Mouse (Mus musculus): ENCODE measurements around the gene Mgat4b. TPM values are rescaled to one million over a fixed set of nuclear protein-coding genes. Genes with fewer than 3 reads are reported as not detected.

Mgat4b gene
- total RNA-seq, 1 experiment from 2014 or later, result 16.4 TPM

GRCm38 (mm10) chr11:50240235-50240911 is 29.7 kb downstream of the Mgat4b start:
- peak; percentile 57 for ATAC-seq (replicated peaks; ENCODE audit: low read depth, poor library complexity, severe bottlenecking)

GRCm38 (mm10) chr11:50243926-50244325 is 33.2 kb downstream of the Mgat4b start:
- ATAC-seq (replicated peaks; ENCODE audit: low read depth, poor library complexity, severe bottlenecking), result no peak

GRCm38 (mm10) chr11:50245269-50245668 is 34.6 kb downstream of the Mgat4b start:
- no peak for ATAC-seq (replicated peaks; ENCODE audit: low read depth, poor library complexity, severe bottlenecking)

GRCm38 (mm10) chr11:50248473-50249171 is 37.9 kb downstream of the Mgat4b start:
- ATAC-seq (replicated peaks; ENCODE audit: low read depth, poor library complexity, severe bottlenecking), result no peak

GRCm38 (mm10) chr11:50252166-50252565 is 41.5 kb downstream of the Mgat4b start:
- ATAC-seq (replicated peaks; ENCODE audit: low read depth, poor library complexity, severe bottlenecking), result no peak

GRCm38 (mm10) chr11:50252684-50253265 is 42.1 kb downstream of the Mgat4b start:
- ATAC-seq (replicated peaks; ENCODE audit: low read depth, poor library complexity, severe bottlenecking), result no peak

GRCm38 (mm10) chr11:50253393-50253792 is 42.7 kb downstream of the Mgat4b start:
- no peak for ATAC-seq (replicated peaks; ENCODE audit: low read depth, poor library complexity, severe bottlenecking)

- ATAC-seq (replicated peaks; ENCODE audit: low read depth, poor library complexity, severe bottlenecking), result no peak
Observed at GRCm38 (mm10) chr11:50254010-50254580, 43.4 kb downstream of the Mgat4b start.

GRCm38 (mm10) chr11:50256615-50257014 is 45.9 kb downstream of the Mgat4b start:
- peak; percentile 76 for ATAC-seq (replicated peaks; ENCODE audit: low read depth, poor library complexity, severe bottlenecking)

- no peak for ATAC-seq (replicated peaks; ENCODE audit: low read depth, poor library complexity, severe bottlenecking)
Observed at GRCm38 (mm10) chr11:50258310-50258709, 47.6 kb downstream of the Mgat4b start.

- ATAC-seq (replicated peaks; ENCODE audit: low read depth, poor library complexity, severe bottlenecking), result peak; percentile 88
Observed at GRCm38 (mm10) chr11:50262020-50262419, 51.3 kb downstream of the Mgat4b start.

GRCm38 (mm10) chr11:50263198-50263597 is 52.5 kb downstream of the Mgat4b start:
- ATAC-seq (replicated peaks; ENCODE audit: low read depth, poor library complexity, severe bottlenecking), result no peak

- no peak for ATAC-seq (replicated peaks; ENCODE audit: low read depth, poor library complexity, severe bottlenecking)
Observed at GRCm38 (mm10) chr11:50265931-50266330, 55.2 kb downstream of the Mgat4b start.

- no peak for ATAC-seq (replicated peaks; ENCODE audit: low read depth, poor library complexity, severe bottlenecking)
Observed at GRCm38 (mm10) chr11:50266997-50267396, 56.3 kb downstream of the Mgat4b start.

- peak; percentile 72; the same call in 1 of the 2 replicates for ATAC-seq (replicated peaks; ENCODE audit: low read depth, poor library complexity, severe bottlenecking)
Observed at GRCm38 (mm10) chr11:50269163-50269562, 58.5 kb downstream of the Mgat4b start.

- no peak for ATAC-seq (replicated peaks; ENCODE audit: low read depth, poor library complexity, severe bottlenecking)
Observed at GRCm38 (mm10) chr11:50269885-50270284, 59.2 kb downstream of the Mgat4b start.

GRCm38 (mm10) chr11:50272819-50273218 is 62.1 kb downstream of the Mgat4b start:
- no peak for ATAC-seq (replicated peaks; ENCODE audit: low read depth, poor library complexity, severe bottlenecking)

- ATAC-seq (replicated peaks; ENCODE audit: low read depth, poor library complexity, severe bottlenecking), result no peak
Observed at GRCm38 (mm10) chr11:50275077-50275476, 64.4 kb downstream of the Mgat4b start.

- ATAC-seq (replicated peaks; ENCODE audit: low read depth, poor library complexity, severe bottlenecking), result peak; percentile 84
Observed at GRCm38 (mm10) chr11:50275568-50276151, 65.0 kb downstream of the Mgat4b start.

- no peak for ATAC-seq (replicated peaks; ENCODE audit: low read depth, poor library complexity, severe bottlenecking)
Observed at GRCm38 (mm10) chr11:50277025-50277424, 66.3 kb downstream of the Mgat4b start.

All from common myeloid progenitor, adult 5-6 weeks (primary cell).